Mouse (Mus musculus) embryonic facial prominence, embryonic 13.5 days (tissue): ENCODE measurements around the gene Guca1b. TPM values are rescaled to one million over a fixed set of nuclear protein-coding genes. Genes with fewer than 3 reads are reported as not detected.
"Not testable (repeated sequence)": the region's sequence is repeated elsewhere in the genome, so short reads cannot be mapped to it uniquely, and the experiment has no call there.

Experiments
- ATAC-seq: fragments of 200-750 bp; cut with Nextera tagmentation; 2 replicates; pipeline ENCODE4 v1.8.0; 2017; ENCODE audit warnings: low read depth; ENCODE audit not compliant: insufficient number of reproducible peaks, insufficient read depth, low FRiP score, low TSS enrichment
- H3K27ac ChIP-seq: fragments of 300-500 bp; sonication (generic); 2 replicates; pipeline ENCODE4 v1.5.1; 2015; ENCODE audit warnings: moderate library complexity, mild to moderate bottlenecking, inconsistent platforms
- H3K27me3 ChIP-seq: fragments of 300-500 bp; sonication (generic); 2 replicates; pipeline ENCODE4 v1.6.1; 2015; ENCODE audit warnings: mild to moderate bottlenecking, inconsistent platforms
- H3K36me3 ChIP-seq: fragments of 300-500 bp; sonication (generic); 2 replicates; pipeline ENCODE4 v1.6.1; 2015; ENCODE audit warnings: mild to moderate bottlenecking, inconsistent platforms
- H3K4me1 ChIP-seq: fragments of 300-500 bp; sonication (generic); 2 replicates; pipeline ENCODE4 v1.6.1; 2015; ENCODE audit warnings: inconsistent platforms
- H3K4me2 ChIP-seq: fragments of 300-500 bp; sonication (generic); 2 replicates; pipeline ENCODE4 v1.6.1; 2015; ENCODE audit warnings: moderate library complexity, mild to moderate bottlenecking, inconsistent platforms
- H3K4me3 ChIP-seq: fragments of 300-500 bp; sonication (generic); 2 replicates; pipeline ENCODE4 v1.5.1; 2015; ENCODE audit warnings: mild to moderate bottlenecking, inconsistent platforms
- H3K9ac ChIP-seq: fragments of 300-500 bp; sonication (generic); 2 replicates; pipeline ENCODE4 v1.6.1; 2015; ENCODE audit warnings: mild to moderate bottlenecking, inconsistent platforms
- H3K9me3 ChIP-seq: fragments of 300-500 bp; sonication (generic); 2 replicates; pipeline ENCODE4 v1.6.1; 2016; ENCODE audit warnings: inconsistent platforms
- WGBS: fragments of 180-500 bp; shearing (Covaris S2); methylation state at CpG from one replicate; pipeline ENCODE4 v1.1.7; 2015; ENCODE audit warnings: mixed read lengths; 5-methylcytosine and 5-hydroxymethylcytosine counted together
- polyA plus RNA-seq: library from polyadenylated mRNA; unstranded; fragments of >200 nt; fragmentation: Nextera tagmentation; extraction: Ambion mirVana; gene quantifications from 2 replicates; pipeline ENCODE4 v1.2.1, GENCODE M21; 2015

The Guca1b gene
- polyA plus RNA-seq, 1 experiment from 2014 or later, result 0.73 TPM

DNA sequence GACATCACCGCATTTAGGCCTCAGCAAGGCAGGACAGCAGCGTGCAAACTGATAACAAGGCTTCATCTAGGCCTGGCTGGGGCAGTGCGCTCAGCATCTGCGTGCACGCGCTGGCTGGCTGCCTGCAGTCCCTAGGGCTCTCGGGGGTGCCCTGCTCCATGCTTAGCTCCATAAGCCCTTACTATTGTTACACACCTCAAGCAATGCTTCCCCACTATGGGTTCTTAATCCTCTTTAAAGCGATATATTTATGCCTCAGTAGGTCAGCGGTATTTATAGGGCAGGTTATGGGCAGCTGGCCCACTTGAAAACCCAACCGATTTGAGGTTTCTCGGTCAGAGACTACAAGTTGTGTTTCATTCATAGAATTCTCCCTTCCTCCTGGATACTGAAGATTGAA is 3.3 kb upstream of the Guca1b start:
- Histone ChIP-seq H3K27me3 (no peaks in the 10 kb centered on the region), H3K4me3 (no peak overlapping the region), H3K27ac (no peak overlapping the region), H3K4me2 (no peak overlapping the region), H3K9me3 (no peaks in the 10 kb centered on the region), H3K36me3 (peaks cover 54% of the 10 kb centered on the region), H3K9ac (no peak overlapping the region), H3K4me1 (no peaks in the 10 kb centered on the region)
- 85% methylated on average over 11 of the region's 11 CpGs for WGBS
- ATAC-seq, result peak; percentile 10; the same call in 1 of the 2 replicates

GRCm38 (mm10) chr17:47383266-47383665 is 1.9 kb upstream of the Guca1b start:
- no peak overlapping the region for H3K9ac ChIP-seq
- H3K27ac ChIP-seq, result no peak overlapping the region
- no peaks in the 10 kb centered on the region for H3K4me1 ChIP-seq
- H3K36me3 ChIP-seq, result peaks cover 41% of the 10 kb centered on the region
- 85% methylated on average over 4 of the region's 4 CpGs for WGBS
- ATAC-seq, result no peak
- H3K4me3 ChIP-seq, result no peak overlapping the region
- H3K27me3 ChIP-seq, result no peaks in the 10 kb centered on the region
- H3K4me2 ChIP-seq, result no peak overlapping the region
- no peaks in the 10 kb centered on the region for H3K9me3 ChIP-seq

- no peak overlapping the region for H3K4me3 ChIP-seq
- WGBS, result 87% methylated on average over 3 of the region's 3 CpGs
- no peak for ATAC-seq
- no peaks in the 10 kb centered on the region for H3K27me3 ChIP-seq
- H3K27ac ChIP-seq, result no peak overlapping the region
- no peaks in the 10 kb centered on the region for H3K9me3 ChIP-seq
- H3K4me2 ChIP-seq, result no peak overlapping the region
- no peaks in the 10 kb centered on the region for H3K4me1 ChIP-seq
- no peak overlapping the region for H3K9ac ChIP-seq
- peaks cover 34% of the 10 kb centered on the region for H3K36me3 ChIP-seq
These were observed 1.1 kb upstream of the Guca1b start for GRCm38 (mm10) chr17:47384064-47384463.

- H3K36me3 ChIP-seq, result peaks cover 8% of the 10 kb centered on the region
- H3K9ac ChIP-seq, result no peak overlapping the region
- H3K27ac ChIP-seq, result no peak overlapping the region
- no peaks in the 10 kb centered on the region for H3K9me3 ChIP-seq
- H3K4me2 ChIP-seq, result no peak overlapping the region
- no peaks in the 10 kb centered on the region for H3K4me1 ChIP-seq
- 59% methylated on average over 4 of the region's 4 CpGs for WGBS
- ATAC-seq, result no peak
- no peak overlapping the region for H3K4me3 ChIP-seq
- H3K27me3 ChIP-seq, result no peaks in the 10 kb centered on the region
These were observed 1.5 kb downstream of the Guca1b start for GRCm38 (mm10) chr17:47386649-47387048.

- Histone ChIP-seq H3K36me3 (no peaks in the 10 kb centered on the region), H3K9ac (peak overlapping the region; percentile 41), H3K4me3 (peak overlapping the region; percentile 35), H3K4me2 (peak overlapping the region; percentile 56), H3K27me3 (peaks cover 35% of the 10 kb centered on the region), H3K27ac (no peak overlapping the region), H3K4me1 (peaks cover 10% of the 10 kb centered on the region; the same call in 1 of the 2 replicates), H3K9me3 (no peaks in the 10 kb centered on the region)
- 17% methylated on average over 24 of the region's 24 CpGs for WGBS
- no peak for ATAC-seq
These were observed 9.2 kb downstream of the Guca1b start for GRCm38 (mm10) chr17:47394223-47394869.

- H3K9me3 ChIP-seq, result no peaks in the 10 kb centered on the region
These were observed 10.3 kb downstream of the Guca1b start for GRCm38 (mm10) chr17:47395376-47395913.

DNA sequence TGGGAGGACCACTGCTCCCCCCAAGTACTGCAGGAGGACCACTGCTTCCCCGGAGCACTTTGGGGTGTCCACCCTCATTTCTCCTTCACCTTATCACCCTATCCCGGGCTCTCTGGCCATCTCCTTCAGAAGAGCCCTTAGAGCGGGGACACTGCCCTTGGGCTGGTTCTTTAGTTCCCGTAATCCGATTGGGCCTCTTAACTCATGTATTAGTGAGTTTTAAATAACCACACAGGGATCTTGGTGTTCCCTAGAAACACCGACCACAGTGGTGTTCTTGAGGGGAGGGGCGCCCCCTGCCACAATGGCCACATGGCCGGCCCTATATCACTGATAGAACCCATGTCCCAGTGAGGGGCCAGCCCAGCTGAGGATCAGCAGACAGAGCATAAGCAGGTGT is 13.9 kb downstream of the Guca1b start:
- WGBS, result 84% methylated on average over 8 of the region's 8 CpGs
- no peaks in the 10 kb centered on the region for H3K36me3 ChIP-seq
- H3K4me3 ChIP-seq, result no peak overlapping the region
- no peak overlapping the region for H3K27ac ChIP-seq
- ATAC-seq, result no peak
- H3K4me2 ChIP-seq, result no peak overlapping the region
- H3K27me3 ChIP-seq, result peaks cover 52% of the 10 kb centered on the region
- no peaks in the 10 kb centered on the region for H3K9me3 ChIP-seq
- no peak overlapping the region for H3K9ac ChIP-seq
- H3K4me1 ChIP-seq, result peaks cover 10% of the 10 kb centered on the region; the same call in 1 of the 2 replicates

More at GRCm38 (mm10) chr17:47395376-47395913, 10.3 kb downstream of the Guca1b start:
- Histone ChIP-seq H3K9ac (peak overlapping the region; percentile 41; the same call in 1 of the 2 replicates), H3K36me3 (no peaks in the 10 kb centered on the region), H3K4me3 (peak overlapping the region; percentile 35), H3K27ac (no peak overlapping the region), H3K4me2 (peak overlapping the region; percentile 56), H3K27me3 (peaks cover 45% of the 10 kb centered on the region), H3K4me1 (peaks cover 10% of the 10 kb centered on the region; the same call in 1 of the 2 replicates)
- ATAC-seq, result peak; percentile 15; the same call in 1 of the 2 replicates
- 3% methylated on average over 20 of the region's 20 CpGs for WGBS

DNA sequence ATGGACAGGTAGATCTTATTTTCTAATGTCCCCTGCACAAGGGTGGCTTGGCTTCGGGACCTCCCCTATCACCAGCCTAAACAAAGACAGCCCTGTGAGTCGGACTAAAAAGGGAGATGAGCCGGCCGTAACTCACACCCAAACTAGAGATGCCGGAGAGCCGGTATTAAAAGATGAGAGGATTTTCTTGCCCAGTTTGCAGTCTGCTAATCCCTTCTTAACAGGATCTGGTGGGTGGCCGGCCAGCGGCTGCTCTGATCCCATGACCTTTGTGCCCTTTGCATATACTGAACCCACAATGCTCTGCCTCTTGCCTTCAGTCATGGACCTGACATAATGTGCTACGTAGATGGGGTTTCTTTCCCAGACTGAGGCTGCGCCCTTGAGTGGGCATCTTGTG is 15.3 kb downstream of the Guca1b start, which contains the start of gene Guca1a:
Gene Guca1a, minus strand, starts transcription at position 134 of the 400 bp plus-strand sequence.
- Histone ChIP-seq H3K4me3 (no peak within 1 kb of the TSS), H3K9ac (no peak within 1 kb of the TSS), H3K27me3 (peaks cover 43% of the 10 kb centered on the region), H3K36me3 (no peaks in the 10 kb centered on the region), H3K4me2 (no peak within 1 kb of the TSS), H3K4me1 (no peaks in the 10 kb centered on the region), H3K27ac (no peak within 1 kb of the TSS), H3K9me3 (no peaks in the 10 kb centered on the region)
- 38% methylated on average over 10 of the region's 10 CpGs for WGBS
- ATAC-seq, result no peak

DNA sequence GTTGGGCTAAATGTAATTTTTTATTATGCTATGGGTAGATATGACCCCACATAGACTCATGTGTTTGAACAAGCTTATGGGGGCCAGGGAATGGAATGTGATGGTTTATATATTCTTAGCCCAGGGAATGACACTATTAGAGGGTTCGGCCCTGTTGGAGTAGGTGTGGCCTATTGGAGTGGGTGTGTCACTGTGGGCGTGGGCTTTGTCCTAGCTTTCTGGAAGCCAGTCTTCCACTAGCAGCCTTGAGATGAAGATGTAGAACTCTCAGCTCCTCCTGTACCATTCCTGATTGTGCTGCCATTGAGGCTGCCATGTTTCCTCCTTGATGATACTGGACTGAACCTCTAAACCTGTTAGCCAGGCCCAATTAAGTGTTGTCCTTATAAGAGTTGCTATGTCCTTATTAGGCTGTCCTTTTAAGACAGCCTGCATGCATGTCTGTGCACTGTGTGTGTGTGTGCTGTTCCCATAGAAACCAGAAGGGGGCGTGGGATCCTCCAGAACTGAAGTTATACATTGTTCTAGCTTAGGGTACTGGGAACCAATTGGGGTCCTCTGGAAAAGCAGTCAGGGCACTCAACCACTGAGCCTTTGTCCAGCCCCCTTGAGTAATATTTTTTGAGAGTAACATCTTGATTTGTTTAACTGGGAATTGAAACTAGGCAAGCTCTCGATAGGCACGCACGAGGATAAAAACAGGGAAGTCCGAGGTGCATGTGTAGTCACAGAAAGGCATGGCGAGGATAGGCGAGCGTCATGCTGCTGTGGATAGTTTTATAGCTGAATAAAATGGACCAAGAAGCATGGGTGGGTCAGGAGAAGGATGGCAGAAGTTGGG is 22.7 kb downstream of the Guca1b start:
- WGBS, result 58% methylated on average over 10 of the region's 10 CpGs
- Histone ChIP-seq H3K9me3 (no peaks in the 10 kb centered on the region), H3K27me3 (peaks cover 57% of the 10 kb centered on the region), H3K4me3 (no peak overlapping the region), H3K4me1 (peaks cover 3% of the 10 kb centered on the region; the same call in 1 of the 2 replicates), H3K27ac (no peak overlapping the region), H3K36me3 (no peaks in the 10 kb centered on the region), H3K4me2 (no peak overlapping the region), H3K9ac (no peak overlapping the region)
- no peak for ATAC-seq

GRCm38 (mm10) chr17:47408558-47408898 is 23.3 kb downstream of the Guca1b start:
- H3K36me3 ChIP-seq, result no peaks in the 10 kb centered on the region
- no peak overlapping the region for H3K4me2 ChIP-seq
- H3K27ac ChIP-seq, result no peak overlapping the region
- WGBS, result 20% methylated on average over 8 of the region's 8 CpGs
- ATAC-seq, result no peak
- H3K4me1 ChIP-seq, result peaks cover 3% of the 10 kb centered on the region; the same call in 1 of the 2 replicates
- H3K9ac ChIP-seq, result no peak overlapping the region
- H3K27me3 ChIP-seq, result peaks cover 59% of the 10 kb centered on the region
- no peaks in the 10 kb centered on the region for H3K9me3 ChIP-seq
- no peak overlapping the region for H3K4me3 ChIP-seq

GRCm38 (mm10) chr17:47409897-47410861 is 25.0 kb downstream of the Guca1b start:
- peaks cover 70% of the 10 kb centered on the region for H3K27me3 ChIP-seq
- WGBS, result 3% methylated on average over 74 of the region's 74 CpGs

More at GRCm38 (mm10) chr17:47409897-47410861, 25.0 kb downstream of the Guca1b start:
- peak overlapping the region; percentile 43 for H3K4me3 ChIP-seq
- not testable (repeated sequence) for H3K4me1 ChIP-seq, H3K27ac ChIP-seq, ATAC-seq, H3K36me3 ChIP-seq, H3K9me3 ChIP-seq
- H3K4me2 ChIP-seq, result peak overlapping the region; percentile 72
- peak overlapping the region; percentile 67 for H3K9ac ChIP-seq
